Comparison of ENCODE assay signal across 1 mouse cellular context in the genomic region with DNA sequence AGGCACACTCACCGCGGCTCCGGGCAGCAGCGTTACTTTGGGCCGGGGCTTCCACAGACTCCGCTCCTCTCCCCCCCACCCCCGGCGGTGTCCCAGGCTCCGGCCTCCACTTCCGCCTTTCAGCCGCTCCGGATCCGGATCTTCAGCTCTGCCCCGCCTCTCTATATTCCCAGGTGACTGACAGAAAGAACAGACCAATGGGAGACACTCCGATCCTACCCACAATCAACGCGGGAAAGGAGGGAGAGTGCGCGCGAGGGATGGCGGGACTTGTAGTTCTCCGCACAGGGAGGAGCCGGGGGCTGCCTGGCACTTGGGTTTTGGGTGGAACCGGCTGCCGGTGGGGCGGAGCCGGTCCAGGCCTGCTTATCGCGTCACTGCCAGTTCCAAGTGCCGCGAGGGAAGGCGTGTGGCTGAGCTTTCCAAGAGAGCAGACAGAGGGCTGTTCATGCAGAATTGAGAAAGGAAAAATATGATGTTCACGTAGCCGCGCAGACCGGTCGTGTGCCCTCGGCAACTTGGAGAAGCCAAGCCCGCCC.
TF ChIP-seq lines count a peak whose summit lies in the region.

Gene Rab5c, minus strand, starts transcription at position 150 of the 539 bp plus-strand sequence.

TF ChIP-seq in MEL, 35 proteins besides CTCF, POLR2A, EP300 and RAD21 (continued from another document):
- TF ChIP-seq NELFE (IDR thresholded peaks at IDR 0.05; ENCODE audit: low read depth, low read length) (peak; percentile 87), MEF2A (IDR thresholded peaks at IDR 0.05; ENCODE audit: extremely low read depth, insufficient replicate concordance, low read depth, low read length, poor library complexity, severe bottlenecking) (no peak; the same call in 1 of the 2 replicates), TAL1 (IDR thresholded peaks at IDR 0.05; ENCODE audit: low read length) (peak; percentile 40), SIN3A (IDR thresholded peaks at IDR 0.05; ENCODE audit: low read length) (peak; percentile 85), POLR2AphosphoS5 (IDR thresholded peaks at IDR 0.05; ENCODE audit: borderline replicate concordance, low read depth, low read length) (no peak)
